11 mouse cellular contexts compared by ENCODE assay signal in genomic region chr10:91188684-91189287, GRCm38 (mm10). TPM values are rescaled to one million over a fixed set of nuclear protein-coding genes. Genes with fewer than 3 reads are reported as not detected.
DNase-seq lines count a peak whose midpoint lies in the region; ATAC-seq lines count a peak whose summit lies in the region.
"Had no signal": no experiment of that assay in that cellular context is flagged by ENCODE, and none has a peak within 500 bp of the region (broad histone marks: within the 10 kb centered on the region; RNA-seq: fewer than 3 reads in every experiment).

No protein-coding gene starts in this region.

- no peak overlapping the region for H3K4me2 ChIP-seq in embryonic facial prominence, embryonic 15.5 days (replicated peaks)
- no peak overlapping the region for H3K4me2 ChIP-seq in midbrain, embryonic 11.5 days
- no peak overlapping the region for H3K4me2 ChIP-seq in intestine, embryonic 15.5 days (replicated peaks)

- DNase-seq in embryo, embryonic 10 days (ENCODE audit: low spot score): peak; percentile 8
- DNase-seq in embryo, embryonic 11 days: no peak
- DNase-seq in A20 (ENCODE audit: low read depth, low spot score): peak; percentile 92
- DNase-seq in midbrain, embryonic 11.5 days (ENCODE audit: low spot score, missing footprints): peak; percentile 84
- DNase-seq in right cerebral cortex, adult 18-20 months: no peak
- DNase-seq in heart, adult 11 months: no peak
- DNase-seq: gastrocnemius, postnatal 36 days; retina, postnatal 1 day had no signal

- ATAC-seq in embryonic facial prominence, embryonic 15.5 days (ENCODE audit: insufficient number of reproducible peaks, low FRiP score, low TSS enrichment, low read depth): no peak
- ATAC-seq in midbrain, embryonic 11.5 days (ENCODE audit: low FRiP score): 0 out of 2 replicates have a peak, but pooled peaks have one; percentile 26
- no peak for ATAC-seq in intestine, embryonic 15.5 days

- no peak overlapping the region for H3K4me3 ChIP-seq in embryonic facial prominence, embryonic 15.5 days (replicated peaks)
- H3K4me3 ChIP-seq in midbrain, embryonic 11.5 days (ENCODE audit: low read depth, low read length): no peak overlapping the region
- H3K4me3 ChIP-seq in intestine, embryonic 15.5 days (replicated peaks): no peak overlapping the region

- H3K27ac ChIP-seq in embryonic facial prominence, embryonic 15.5 days (replicated peaks): peak overlapping the region; percentile 90; the same call in 1 of the 2 replicates
- no peak overlapping the region for H3K27ac ChIP-seq in midbrain, embryonic 11.5 days (ENCODE audit: low read depth, low read length)
- no peak overlapping the region for H3K27ac ChIP-seq in intestine, embryonic 15.5 days

- no peaks in the 10 kb centered on the region for H3K27me3 ChIP-seq in embryonic facial prominence, embryonic 15.5 days
- H3K27me3 ChIP-seq in midbrain, embryonic 11.5 days (ENCODE audit: control insufficient read depth, insufficient read depth, low read length): no peaks in the 10 kb centered on the region
- no peaks in the 10 kb centered on the region for H3K27me3 ChIP-seq in intestine, embryonic 15.5 days (replicated peaks)
- H3K27me3 ChIP-seq: limb, embryonic 12.5 days had no signal

- peaks cover 15% of the 10 kb centered on the region for H3K4me1 ChIP-seq in embryonic facial prominence, embryonic 15.5 days
- peaks cover 5% of the 10 kb centered on the region for H3K4me1 ChIP-seq in midbrain, embryonic 11.5 days (ENCODE audit: control insufficient read depth, insufficient read depth, low read length)
- H3K4me1 ChIP-seq in intestine, embryonic 15.5 days (replicated peaks): 0 out of 2 replicates have a peak, but pooled peaks cover under 1% of the 10 kb centered on the region

- no peak overlapping the region for H3K9ac ChIP-seq in embryonic facial prominence, embryonic 15.5 days
- H3K9ac ChIP-seq in midbrain, embryonic 11.5 days (ENCODE audit: low read length): no peak overlapping the region
- H3K9ac ChIP-seq in intestine, embryonic 15.5 days: no peak overlapping the region
- H3K9ac ChIP-seq: limb, embryonic 12.5 days had no signal

- H3K9me3 ChIP-seq in embryonic facial prominence, embryonic 15.5 days (replicated peaks): no peaks in the 10 kb centered on the region
- no peaks in the 10 kb centered on the region for H3K9me3 ChIP-seq in midbrain, embryonic 11.5 days (ENCODE audit: control insufficient read depth, low read length)
- no peaks in the 10 kb centered on the region for H3K9me3 ChIP-seq in intestine, embryonic 15.5 days
- H3K9me3 ChIP-seq: limb, embryonic 12.5 days had no signal

- H3K36me3 ChIP-seq in embryonic facial prominence, embryonic 15.5 days: no peaks in the 10 kb centered on the region
- no peaks in the 10 kb centered on the region for H3K36me3 ChIP-seq in midbrain, embryonic 11.5 days (ENCODE audit: control insufficient read depth, insufficient read depth, low read length)
- no peaks in the 10 kb centered on the region for H3K36me3 ChIP-seq in intestine, embryonic 15.5 days
- H3K36me3 ChIP-seq: limb, embryonic 12.5 days had no signal

- 69% methylated on average over 5 of the region's 5 CpGs for WGBS in embryonic facial prominence, embryonic 15.5 days
- WGBS in midbrain, embryonic 11.5 days: 83% methylated on average over 5 of the region's 5 CpGs
- 77% methylated on average over 5 of the region's 5 CpGs for WGBS in intestine, embryonic 15.5 days

RNA-seq across cellular contexts. Expression of gene Tmpo, which starts 7.7 kb away (rescaled TPM):
- 198 and 203 TPM in 2 replicates for polyA plus RNA-seq in embryonic facial prominence, embryonic 15.5 days (2015; fragmentation: Nextera tagmentation; extraction: Ambion mirVana)
- polyA plus RNA-seq in midbrain, embryonic 11.5 days (2014; fragmentation: Nextera tagmentation; extraction: Ambion mirVana): 339 and 388 TPM in 2 replicates
- polyA plus RNA-seq in intestine, embryonic 15.5 days (2015; fragmentation: Nextera tagmentation; extraction: Ambion mirVana): 165 and 209 TPM in 2 replicates

Comparison
In these comparisons a context has a peak if more than half of its experiments do, and no peak if none do; other contexts are left out.
1. DNase-seq: peak in embryo, embryonic 10 days (single experiment), A20 (single experiment) and midbrain, embryonic 11.5 days (single experiment); none in embryo, embryonic 11 days (single experiment), right cerebral cortex, adult 18-20 months (single experiment) and heart, adult 11 months (single experiment).